Mouse (Mus musculus) MEL (cell line): ENCODE results near the gene Mcf2l.

ENCODE experiments used
- CTCF ChIP-seq, 3 experiments: IDR thresholded peaks in 2 of 3; conservative IDR thresholded peaks in 1 of 3; 2 replicates each; pipeline ENCODE4 v1.5.1; 2011 to 2012; ENCODE audit warnings: low read length in 3 of 3, low read depth in 2 of 3, mild to moderate bottlenecking in 2 of 3, improper control_type of control experiment in 1 of 3, inconsistent platforms in 1 of 3, mixed read lengths in 1 of 3, moderate library complexity in 1 of 3; ENCODE audit not compliant: control insufficient read depth in 1 of 3, insufficient read depth in 1 of 3, poor library complexity in 1 of 3, severe bottlenecking in 1 of 3
- EP300 ChIP-seq, 2 experiments: IDR thresholded peaks; 2 replicates each; pipeline ENCODE4 v1.6.1; 2011; ENCODE audit warnings: improper control_type of control experiment in 2 of 2, low read length in 2 of 2, low read depth in 1 of 2, mild to moderate bottlenecking in 1 of 2
- MAX ChIP-seq: IDR thresholded peaks from 2 replicates; pipeline ENCODE4 v1.6.1; 2011; ENCODE audit warnings: low read length, improper control_type of control experiment
- POLR2A ChIP-seq, 2 experiments: IDR thresholded peaks; 2 replicates each; pipeline ENCODE4 v1.6.1; 2011 to 2012; ENCODE audit warnings: low read length in 2 of 2, mild to moderate bottlenecking in 2 of 2, control low read depth in 1 of 2, improper control_type of control experiment in 1 of 2, low read depth in 1 of 2, moderate library complexity in 1 of 2; ENCODE audit not compliant: control insufficient read depth in 1 of 2, insufficient read depth in 1 of 2, poor library complexity in 1 of 2
- RAD21 ChIP-seq: IDR thresholded peaks from 2 replicates; pipeline ENCODE4 v1.6.1; 2011; ENCODE audit warnings: mild to moderate bottlenecking, low read depth, low read length, improper control_type of control experiment
- UBTF ChIP-seq: IDR thresholded peaks from 2 replicates; pipeline ENCODE4 v1.6.1; 2012; ENCODE audit warnings: low read depth, mild to moderate bottlenecking, inconsistent platforms, low read length, improper control_type of control experiment, moderate library complexity, borderline replicate concordance; ENCODE audit not compliant: insufficient read depth
- ZNF384 ChIP-seq: IDR thresholded peaks from 2 replicates; pipeline ENCODE4 v1.6.1; 2012; ENCODE audit warnings: low read depth, mild to moderate bottlenecking, inconsistent platforms, low read length, improper control_type of control experiment

- TF ChIP-seq ZNF384 (no peak), CTCF (IDR thresholded peaks at IDR 0.05 in 2 of 3, conservative IDR thresholded peaks at IDR 0.05 in 1 of 3; ENCODE audit: control insufficient read depth in 1 of 3, insufficient read depth in 1 of 3, low read depth in 2 of 3, low read length in 3 of 3, poor library complexity in 1 of 3, severe bottlenecking in 1 of 3) (no peak), POLR2A (IDR thresholded peaks at IDR 0.05; ENCODE audit: control insufficient read depth in 1 of 2, insufficient read depth in 1 of 2, low read depth in 1 of 2, low read length in 2 of 2, poor library complexity in 1 of 2) (no peak), MAX (no peak), UBTF (no peak), RAD21 (no peak), EP300 (IDR thresholded peaks at IDR 0.05; ENCODE audit: low read depth in 1 of 2, low read length in 2 of 2) (no peak)
Measured at GRCm38 (mm10) chr8:12897815-12898214, 24.2 kb downstream of the Mcf2l start.
